Comparison of ENCODE assay signal across 12 mouse cellular contexts in the genomic region with DNA sequence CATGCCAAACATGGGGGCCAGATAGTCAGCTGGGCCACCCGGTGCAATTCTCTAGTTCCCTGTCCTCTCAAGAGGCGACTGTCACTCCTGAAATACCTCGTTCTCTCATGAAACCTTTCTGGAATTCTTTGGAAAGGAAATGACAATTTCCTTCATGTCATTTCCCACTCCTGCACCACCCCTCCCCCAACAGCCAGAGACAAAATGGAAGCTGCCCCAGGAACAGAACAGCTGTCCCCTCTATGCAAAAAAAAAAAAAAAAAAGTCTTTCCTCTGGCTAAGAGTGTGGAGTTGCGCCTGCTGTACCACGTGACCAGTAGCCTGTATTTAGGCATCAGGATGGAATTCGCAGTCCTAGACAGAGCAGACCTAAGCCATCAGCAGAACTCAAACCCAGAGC. TPM values are rescaled to one million over a fixed set of nuclear protein-coding genes. Genes with fewer than 3 reads are reported as not detected.
DNase-seq lines count a peak whose midpoint lies in the region; ATAC-seq and TF ChIP-seq lines count a peak whose summit lies in the region.
"Had no signal": no experiment of that assay in that cellular context is flagged by ENCODE, and none has a peak within 500 bp of the region (broad histone marks: within the 10 kb centered on the region; RNA-seq: fewer than 3 reads in every experiment).

No protein-coding gene starts in this region.

- no peak overlapping the region for H3K4me2 ChIP-seq in lung, embryonic 14.5 days
- H3K4me2 ChIP-seq in heart, postnatal 0 days (ENCODE audit: low read depth, low read length) = no peak overlapping the region
- no peak overlapping the region for H3K4me2 ChIP-seq in stomach, embryonic 15.5 days
- H3K4me2 ChIP-seq: neural tube, embryonic 13.5 days had no signal

- no peak for TF ChIP-seq POLR2A in lung, adult 2 months (IDR thresholded peaks at IDR 0.05; ENCODE audit: borderline replicate concordance, extremely low read depth, low read depth, low read length)

- H3K4me3 ChIP-seq in lung, embryonic 14.5 days (ENCODE audit: low read depth, low read length) = no peak overlapping the region
- H3K4me3 ChIP-seq in lung, adult 2 months (replicated peaks; ENCODE audit: extremely low read depth, low read depth, low read length) = no peak overlapping the region
- no peak overlapping the region for H3K4me3 ChIP-seq in heart, postnatal 0 days (ENCODE audit: low read depth, low read length)
- no peak overlapping the region for H3K4me3 ChIP-seq in stomach, embryonic 15.5 days (replicated peaks)
- H3K4me3 ChIP-seq: erythroblast, embryonic 14.5 days; midbrain, embryonic 10.5 days; neural tube, embryonic 13.5 days had no signal

- WGBS in lung, embryonic 14.5 days = 54% methylated on average over 6 of the region's 6 CpGs
- WGBS in lung, adult 2 months = 44% methylated on average over 6 of the region's 6 CpGs
- WGBS in heart, postnatal 0 days = 44% methylated on average over 6 of the region's 6 CpGs
- WGBS in stomach, embryonic 15.5 days = 63% methylated on average over 6 of the region's 6 CpGs

- no peak overlapping the region for H3K27ac ChIP-seq in lung, embryonic 14.5 days (ENCODE audit: low read depth)
- H3K27ac ChIP-seq in heart, postnatal 0 days (ENCODE audit: low read depth) = peak overlapping the region; percentile 71
- peak overlapping the region; percentile 9; the same call in 1 of the 2 replicates for H3K27ac ChIP-seq in stomach, embryonic 15.5 days
- H3K27ac ChIP-seq: midbrain, embryonic 10.5 days; neural tube, embryonic 13.5 days had no signal

- peak; percentile 49; the same call in 1 of the 2 replicates for TF ChIP-seq EP300 in heart, postnatal 0 days (IDR thresholded peaks at IDR 0.05; ENCODE audit: low read depth)

- no peak for TF ChIP-seq CTCF in lung, embryonic 14.5 days (IDR thresholded peaks at IDR 0.05; ENCODE audit: low read depth)
- TF ChIP-seq CTCF in lung, adult 2 months (IDR thresholded peaks at IDR 0.05; ENCODE audit: insufficient read depth, low read length) = no peak
- no peak for TF ChIP-seq CTCF in heart, postnatal 0 days (IDR thresholded peaks at IDR 0.05; ENCODE audit: low read depth)

- no peaks in the 10 kb centered on the region for H3K9me3 ChIP-seq in lung, embryonic 14.5 days (ENCODE audit: low read depth, low read length)
- no peaks in the 10 kb centered on the region for H3K9me3 ChIP-seq in heart, postnatal 0 days (replicated peaks; ENCODE audit: control insufficient read depth, low read length)
- no peaks in the 10 kb centered on the region for H3K9me3 ChIP-seq in stomach, embryonic 15.5 days
- H3K9me3 ChIP-seq: midbrain, embryonic 10.5 days; neural tube, embryonic 13.5 days had no signal

- no peaks in the 10 kb centered on the region for H3K27me3 ChIP-seq in lung, embryonic 14.5 days (ENCODE audit: insufficient read depth, low read length)
- no peaks in the 10 kb centered on the region for H3K27me3 ChIP-seq in heart, postnatal 0 days (ENCODE audit: control insufficient read depth, insufficient read depth, low read length)
- H3K27me3 ChIP-seq in stomach, embryonic 15.5 days (replicated peaks) = no peaks in the 10 kb centered on the region
- H3K27me3 ChIP-seq: neural tube, embryonic 13.5 days had no signal

- peak; percentile 34 for DNase-seq in lung, embryonic 14.5 days
- DNase-seq in lung, adult 2 months = no peak
- no peak for DNase-seq in heart, postnatal 0 days (ENCODE audit: low spot score)
- DNase-seq in kidney, postnatal 10 days = peak; percentile 56
- no peak for DNase-seq in cerebellum, postnatal 14 days
- DNase-seq: cerebellum, postnatal 25 days; thymus, postnatal 36 days had no signal

- 0 out of 2 replicates have a peak, but pooled peaks cover 6% of the 10 kb centered on the region for H3K4me1 ChIP-seq in lung, embryonic 14.5 days (ENCODE audit: insufficient read depth)
- H3K4me1 ChIP-seq in lung, adult 2 months (ENCODE audit: control insufficient read depth, insufficient read depth, low read length) = peaks cover 13% of the 10 kb centered on the region; the same call in 1 of the 2 replicates
- 0 out of 2 replicates have a peak, but pooled peaks cover 14% of the 10 kb centered on the region for H3K4me1 ChIP-seq in heart, postnatal 0 days (ENCODE audit: control insufficient read depth, insufficient read depth)
- H3K4me1 ChIP-seq in stomach, embryonic 15.5 days = 0 out of 2 replicates have a peak, but pooled peaks cover 2% of the 10 kb centered on the region
- H3K4me1 ChIP-seq: midbrain, embryonic 10.5 days; neural tube, embryonic 13.5 days had no signal

- H3K9ac ChIP-seq in lung, embryonic 14.5 days = no peak overlapping the region
- no peak overlapping the region for H3K9ac ChIP-seq in heart, postnatal 0 days (replicated peaks; ENCODE audit: low read depth, low read length)
- no peak overlapping the region for H3K9ac ChIP-seq in stomach, embryonic 15.5 days
- H3K9ac ChIP-seq: neural tube, embryonic 13.5 days had no signal

- no peaks in the 10 kb centered on the region for H3K36me3 ChIP-seq in lung, embryonic 14.5 days (ENCODE audit: insufficient read depth)
- H3K36me3 ChIP-seq in heart, postnatal 0 days (replicated peaks; ENCODE audit: control insufficient read depth, insufficient read depth, low read length) = no peaks in the 10 kb centered on the region
- H3K36me3 ChIP-seq in stomach, embryonic 15.5 days = no peaks in the 10 kb centered on the region
- H3K36me3 ChIP-seq: midbrain, embryonic 10.5 days; neural tube, embryonic 13.5 days had no signal

- ATAC-seq in lung, embryonic 14.5 days (ENCODE audit: insufficient read depth) = 0 out of 2 replicates have a peak, but pooled peaks have one; percentile 33
- ATAC-seq in heart, postnatal 0 days (ENCODE audit: insufficient read depth, low read depth) = peak; percentile 40
- no peak for ATAC-seq in stomach, embryonic 15.5 days (ENCODE audit: insufficient read depth, low FRiP score, low read depth)
- ATAC-seq in frontal cortex, adult (ENCODE audit: low TSS enrichment) = no peak

RNA-seq across cellular contexts. Expression of gene Elf4, which starts 34.7 kb away (rescaled TPM):
- polyA plus RNA-seq in lung, embryonic 14.5 days (2014; fragmentation: Nextera tagmentation; extraction: Ambion mirVana) = 9.6 and 10.5 TPM in 2 replicates
- 15.9 and 16.8 TPM in 2 replicates for polyA plus RNA-seq in lung, adult 2 months (2012; rRNA removed)
- 12.3 and 13.0 TPM in 2 replicates for total RNA-seq in heart, postnatal 0 days (2014; rRNA removed; ENCODE audit: low replicate concordance)
- 4.1 and 4.6 TPM in 2 replicates for polyA plus RNA-seq in heart, postnatal 0 days (2015; fragmentation: Nextera tagmentation; extraction: Ambion mirVana)
- polyA plus RNA-seq in stomach, embryonic 15.5 days (2015; fragmentation: Nextera tagmentation; extraction: Ambion mirVana) = 9.2 and 10.6 TPM in 2 replicates

Comparison
In these comparisons a context has a peak if more than half of its experiments do, and no peak if none do; other contexts are left out.
1. DNase-seq: peak in lung, embryonic 14.5 days (single experiment) and kidney, postnatal 10 days (single experiment); none in lung, adult 2 months (single experiment), heart, postnatal 0 days (single experiment) and cerebellum, postnatal 14 days (0 of 2).
2. ATAC-seq: peak in lung, embryonic 14.5 days (single experiment) and heart, postnatal 0 days (single experiment); none in stomach, embryonic 15.5 days (single experiment) and frontal cortex, adult (single experiment).